Mouse (Mus musculus): ENCODE data around the gene Col4a1.
A peak's percentile ranks its signal among the peaks of the same experiment; 100 is the strongest.

The Col4a1 gene

DNA sequence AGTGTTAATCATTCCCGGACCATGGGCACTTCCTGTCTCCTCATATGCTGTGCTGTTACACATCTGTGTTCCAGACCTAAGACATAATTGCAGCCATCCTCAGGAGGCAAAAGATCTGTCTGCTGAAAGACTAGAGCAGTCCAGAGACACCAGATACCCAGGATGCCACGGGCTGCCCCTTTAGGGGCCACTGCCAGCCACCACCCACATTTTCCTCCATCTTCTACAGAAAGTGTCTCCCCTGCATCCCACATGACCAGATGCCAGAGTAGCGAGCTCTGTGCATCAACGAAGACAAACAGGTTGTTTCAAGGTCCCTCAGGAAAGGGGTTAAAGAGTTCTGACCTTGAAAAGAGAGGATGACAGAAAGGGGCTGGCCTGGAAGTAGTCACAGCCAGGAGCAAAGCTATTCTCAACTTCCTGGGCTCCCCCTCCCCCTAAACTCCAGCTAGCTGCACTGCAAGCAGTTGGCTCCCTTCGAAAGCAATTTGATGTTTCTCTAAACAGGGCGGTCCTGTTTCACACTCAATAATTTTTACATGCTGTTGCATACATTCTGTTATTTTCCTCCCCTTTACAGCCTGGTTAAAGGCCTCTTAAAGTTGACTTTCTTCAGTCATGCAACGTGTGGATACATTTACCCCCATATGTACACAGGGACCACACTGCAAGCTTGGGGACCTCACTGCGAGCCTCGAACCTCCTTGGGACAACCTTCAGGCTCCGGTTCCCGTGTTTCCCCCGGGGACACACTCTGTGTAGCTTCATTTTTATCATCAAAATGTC is 13.9 kb downstream of the Col4a1 start:
- DNase-seq: no peak

DNA sequence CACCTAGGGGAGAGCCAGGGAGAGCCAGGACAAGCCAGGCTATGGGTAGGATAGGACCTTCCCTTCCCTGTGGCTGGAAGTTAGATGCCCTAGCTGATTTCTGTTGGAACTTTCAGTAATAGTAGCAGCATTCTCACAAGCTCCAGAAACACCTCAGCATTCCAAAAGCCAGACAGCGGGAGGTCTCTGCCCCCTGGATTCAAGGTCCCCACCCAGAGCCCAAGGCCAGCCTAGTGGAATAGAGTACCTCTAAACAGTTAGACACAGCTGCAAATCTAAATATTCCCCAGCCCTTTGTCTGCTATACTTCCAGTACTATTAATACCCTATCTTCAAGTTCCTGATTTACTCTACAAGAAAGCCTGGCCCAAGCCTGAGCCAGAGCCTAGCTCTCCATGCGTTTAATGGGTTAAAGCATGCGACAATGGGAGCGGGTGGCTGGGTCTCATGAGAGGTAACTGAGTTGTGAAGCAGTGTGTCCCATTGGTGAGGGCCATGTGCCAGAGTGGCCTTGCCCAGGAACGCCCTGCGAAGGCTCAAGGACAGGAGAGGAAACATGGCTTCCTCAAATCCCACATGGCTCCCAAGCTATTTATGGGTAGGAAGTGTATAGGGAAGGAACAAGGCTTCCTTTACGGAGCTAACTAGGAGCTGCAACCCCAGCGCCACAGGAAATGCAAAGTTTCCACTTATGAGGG is 15.3 kb downstream of the Col4a1 start:
- peak; percentile 65 to 74 for DNase-seq

DNA sequence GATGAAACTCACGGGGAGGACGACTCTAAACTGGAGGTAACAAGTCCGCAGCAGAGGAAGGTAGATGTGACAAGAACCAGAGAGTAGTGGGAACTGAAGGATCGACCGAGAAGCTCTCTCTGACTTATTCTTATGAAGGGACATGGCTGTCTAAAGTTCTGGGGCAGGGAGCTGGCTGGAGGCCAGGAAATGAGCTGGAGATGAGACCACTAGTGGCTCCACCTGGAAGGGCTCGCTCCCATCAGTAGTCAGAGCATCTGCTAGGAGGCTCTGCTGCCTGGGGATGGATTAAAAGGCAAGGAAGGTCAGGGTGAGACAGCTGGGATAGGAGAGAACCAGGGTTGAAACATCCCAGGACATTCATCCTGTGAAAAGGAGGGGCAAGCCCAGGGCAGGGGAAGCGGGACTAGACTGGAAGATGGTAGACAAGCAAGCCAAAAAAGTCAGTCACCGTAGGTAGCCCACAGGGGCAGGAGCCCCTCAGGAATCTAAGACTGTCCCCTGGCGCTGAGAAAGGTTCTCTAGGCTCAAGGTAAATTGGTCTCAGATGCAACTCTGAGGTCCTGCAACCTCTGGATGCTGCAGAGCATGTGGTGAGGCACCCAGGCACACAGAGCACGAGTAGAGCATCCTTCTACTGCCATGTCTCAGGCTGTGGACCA is 16.2 kb downstream of the Col4a1 start:
- peak in 1 of 2 experiments; percentile 61 for DNase-seq

DNA sequence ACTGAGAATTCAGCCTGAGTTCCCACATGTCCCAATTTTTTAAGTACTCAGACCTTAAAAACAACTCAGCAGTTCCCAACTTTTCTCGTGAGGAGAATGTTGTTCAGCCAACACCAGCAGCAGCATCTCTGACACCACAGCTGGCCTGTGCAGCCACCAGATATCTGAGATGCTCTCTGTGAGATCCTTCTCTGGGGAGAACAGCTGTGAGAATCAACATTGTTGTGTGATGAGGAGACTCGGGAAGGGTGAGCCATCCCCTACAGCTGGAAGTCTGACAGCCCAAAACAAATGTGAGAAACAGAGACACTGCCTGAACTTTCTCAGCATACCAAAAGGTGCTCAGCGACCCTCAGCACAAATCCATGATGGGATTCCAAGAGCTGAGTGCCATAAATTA is 20.0 kb downstream of the Col4a1 start:
- no peak for DNase-seq

DNA sequence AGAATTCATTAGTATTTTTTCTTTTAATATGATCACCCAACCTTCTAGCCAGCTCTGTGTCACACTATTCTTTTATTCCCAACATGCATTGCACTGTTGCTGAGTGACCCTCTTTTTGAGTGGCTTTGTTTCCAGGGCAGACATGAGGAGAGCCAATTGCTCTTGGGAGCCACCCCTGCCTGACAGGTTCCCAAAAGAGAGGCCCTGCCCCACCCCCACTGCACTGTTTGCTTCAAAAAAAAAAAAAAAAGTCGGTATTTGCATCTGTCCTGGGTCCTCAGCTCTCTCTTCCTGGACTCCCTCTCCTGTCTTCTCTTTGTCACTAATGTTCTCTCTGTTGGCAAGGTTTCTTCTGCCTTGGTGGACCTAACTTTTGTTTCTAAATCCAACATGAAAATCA is 22.1 kb downstream of the Col4a1 start:
- no peak for DNase-seq

DNA sequence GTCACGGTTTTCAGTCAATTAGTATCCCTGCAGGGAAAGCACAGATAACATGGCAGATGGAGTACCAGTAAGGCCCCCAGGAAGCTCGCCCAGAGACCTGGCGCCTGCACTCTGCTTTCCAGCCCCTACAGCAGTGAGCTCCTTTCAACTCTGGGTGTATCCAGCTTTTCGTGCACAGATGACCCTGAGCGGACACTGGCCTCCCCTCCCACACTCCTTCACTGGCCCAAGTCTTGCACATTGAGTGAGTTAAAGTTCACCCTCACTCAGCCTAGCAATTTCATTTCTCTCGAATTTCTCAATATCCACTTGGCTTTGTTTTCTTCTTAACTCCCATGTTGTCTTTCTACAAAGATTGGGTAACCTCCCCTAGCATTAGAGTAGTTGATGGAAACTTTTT is 24.3 kb downstream of the Col4a1 start:
- DNase-seq: no peak

DNA sequence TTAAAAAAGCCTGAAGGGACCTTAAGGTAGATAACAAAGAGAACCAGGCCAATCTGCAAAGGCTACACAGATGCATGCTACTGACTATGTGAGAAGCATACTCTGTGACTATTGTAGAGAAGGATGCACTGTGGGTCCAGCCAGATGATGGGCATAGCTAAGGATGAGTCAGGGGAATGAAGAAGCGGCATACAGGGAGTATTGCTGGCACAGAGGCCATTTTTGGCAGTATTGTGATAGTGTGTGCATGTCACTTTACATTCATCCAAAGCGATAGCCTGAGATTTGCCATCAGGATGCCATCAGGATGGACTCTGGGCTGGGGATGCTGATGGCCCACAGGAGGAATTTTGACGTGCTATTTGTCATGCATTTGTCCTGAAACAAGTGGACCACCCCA is 25.5 kb downstream of the Col4a1 start:
- no peak for DNase-seq

DNA sequence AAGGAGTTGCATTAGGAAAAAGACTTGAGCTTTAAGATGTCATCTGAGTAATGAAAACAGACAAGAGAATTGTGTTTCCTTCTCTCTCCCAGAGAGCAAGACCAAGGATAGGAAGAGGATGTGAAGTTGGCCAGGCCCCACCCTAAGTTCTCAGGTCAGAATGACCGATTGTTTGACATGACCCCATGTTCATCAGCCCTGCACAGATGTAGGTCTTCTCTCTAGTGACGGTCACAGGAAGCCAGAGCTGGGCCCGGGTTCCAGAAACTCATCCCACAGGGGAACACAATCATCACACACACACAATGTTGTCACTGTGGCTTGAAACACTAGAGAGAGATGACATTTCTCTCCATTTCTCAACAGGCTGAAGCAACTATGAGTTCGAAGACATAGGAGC is 27.2 kb downstream of the Col4a1 start:
- peak in 1 of 2 experiments; percentile 56 for DNase-seq

DNA sequence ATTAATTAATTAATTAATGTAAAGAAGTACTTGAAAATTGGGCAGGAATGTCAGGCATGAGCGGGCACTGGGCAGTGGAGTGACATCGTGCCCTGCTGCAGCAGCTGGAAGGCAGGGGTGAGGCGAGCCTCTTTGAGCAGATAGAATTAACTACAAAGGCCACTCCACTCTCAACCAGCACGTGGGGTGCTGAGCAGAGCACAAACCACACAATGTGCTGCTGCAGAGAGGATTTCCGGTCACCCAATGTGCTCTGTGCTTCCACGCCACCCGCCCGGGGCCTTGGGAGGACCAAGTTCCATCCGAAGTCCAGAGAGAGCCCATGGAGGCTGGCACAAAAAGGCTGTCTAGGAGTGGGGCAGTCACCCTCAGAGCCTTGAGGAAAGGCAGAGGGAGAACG is 29.4 kb downstream of the Col4a1 start:
- peak; percentile 78 to 82 for DNase-seq

DNA sequence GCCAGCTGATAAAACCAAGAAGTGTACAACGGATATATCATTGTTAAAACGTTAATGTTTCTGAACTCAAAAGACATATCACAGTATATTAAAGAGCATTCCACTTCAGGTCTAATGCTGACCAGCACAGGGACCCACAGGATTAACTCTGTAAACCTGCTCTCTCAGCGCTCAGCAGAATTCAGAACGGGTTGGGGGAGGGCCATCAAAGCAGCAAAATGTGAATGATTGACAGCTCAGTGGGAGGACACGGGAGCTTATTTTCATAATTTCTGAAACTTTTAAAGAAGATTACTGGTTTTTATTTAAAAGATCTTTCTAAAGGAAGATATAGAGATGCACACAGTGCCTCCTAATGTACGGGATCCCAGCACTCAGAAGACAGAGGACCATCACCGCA is 29.9 kb downstream of the Col4a1 start:
- peak in 1 of 2 experiments; percentile 51 for DNase-seq

DNA sequence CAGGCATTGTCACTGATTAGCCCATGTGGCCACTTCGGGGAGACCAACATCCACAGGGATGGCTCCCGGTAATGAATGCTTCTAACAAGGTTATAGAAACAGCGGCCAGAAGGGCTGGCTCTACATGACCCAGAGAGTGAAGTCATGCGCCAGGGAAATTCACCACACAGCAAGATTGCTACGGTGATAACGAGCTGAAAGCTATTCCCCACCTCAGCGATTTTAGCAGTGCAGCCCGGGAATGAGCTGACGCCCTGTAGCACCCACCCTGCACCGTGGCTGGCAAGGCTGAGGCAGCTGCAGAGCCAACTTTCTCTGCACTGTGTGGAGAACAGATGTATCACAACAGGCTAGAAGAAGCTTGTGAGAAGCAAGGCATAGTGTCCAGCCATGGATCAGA is 30.5 kb downstream of the Col4a1 start:
- peak; percentile 52 to 55 for DNase-seq

DNA sequence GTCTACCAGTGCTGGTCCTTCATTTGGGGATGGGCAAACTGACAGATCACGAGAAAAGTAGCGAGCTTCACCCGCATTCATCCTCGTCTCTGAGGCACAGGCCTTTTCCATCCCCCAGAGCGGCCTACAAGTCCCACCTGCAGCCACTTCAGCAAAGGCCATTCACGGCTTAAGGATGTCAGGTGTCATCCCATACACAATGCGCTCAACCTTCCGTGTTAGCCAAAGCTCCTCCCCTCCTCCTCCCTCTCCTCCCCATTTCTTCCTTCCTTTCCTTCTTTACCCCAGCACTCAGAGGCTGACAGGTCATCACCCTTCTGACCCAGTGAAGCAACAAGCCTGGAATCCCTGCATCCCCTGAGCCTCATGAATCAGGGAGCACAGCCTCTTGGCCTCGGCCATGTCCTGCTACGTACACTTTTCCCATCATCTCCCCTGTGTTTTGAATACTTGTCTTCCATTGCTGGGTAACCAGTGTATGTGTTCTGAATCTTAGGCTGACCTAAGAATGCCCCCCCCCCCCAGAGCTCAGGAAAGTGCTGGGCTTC is 31.8 kb downstream of the Col4a1 start:
- DNase-seq: peak in 1 of 2 experiments; percentile 39

DNA sequence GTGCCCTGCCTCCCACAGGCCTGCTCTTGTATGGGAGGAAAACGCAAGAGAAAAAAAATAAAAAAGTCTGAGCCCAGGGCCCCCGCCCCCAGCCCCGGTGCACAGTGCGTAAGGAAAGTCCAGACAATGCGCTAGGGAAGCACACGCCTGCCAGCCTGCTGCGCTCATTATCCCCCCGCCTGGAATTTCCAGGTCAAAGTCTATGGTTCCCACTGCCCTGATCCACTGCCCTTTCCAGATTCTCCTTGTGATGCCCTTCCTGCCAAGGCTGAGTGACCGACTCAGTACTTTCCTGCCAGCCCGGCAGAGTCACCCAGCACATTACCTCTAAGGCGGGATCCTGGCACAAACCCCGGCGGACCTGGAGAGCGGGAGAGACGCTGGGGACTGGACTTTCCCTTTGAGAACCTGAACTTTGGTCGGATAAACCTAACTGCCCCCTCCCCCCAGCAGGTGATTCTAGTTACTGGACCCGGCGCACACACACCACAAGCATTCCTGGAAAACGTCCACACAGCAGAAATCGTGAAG is 33.3 kb downstream of the Col4a1 start:
- peak; percentile 91 to 94 for DNase-seq

DNA sequence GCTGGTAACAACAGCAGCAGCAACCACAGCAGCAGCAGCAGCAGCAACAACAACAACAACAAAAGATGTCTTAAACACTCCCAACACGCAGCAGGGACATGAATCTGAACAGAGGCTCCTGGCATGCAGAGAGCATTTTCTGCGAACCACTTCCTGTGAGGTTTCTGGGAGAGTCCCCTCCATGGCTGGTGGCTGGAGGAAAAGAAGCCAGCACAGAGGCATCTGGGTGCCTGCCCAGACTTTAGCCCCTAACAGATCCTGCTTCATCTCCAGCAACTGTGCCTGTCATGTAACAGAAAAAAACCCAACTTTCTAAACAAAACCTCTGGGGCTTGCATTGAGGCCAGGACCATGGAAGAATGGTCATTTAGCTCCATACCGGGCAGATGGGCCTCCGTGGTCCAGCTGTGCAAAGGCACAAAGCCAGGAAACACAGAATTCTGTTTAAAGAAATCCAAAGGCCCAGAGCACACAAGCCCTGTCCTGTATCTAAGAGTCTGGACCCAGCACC is 34.5 kb downstream of the Col4a1 start:
- peak; percentile 55 to 62 for DNase-seq

DNA sequence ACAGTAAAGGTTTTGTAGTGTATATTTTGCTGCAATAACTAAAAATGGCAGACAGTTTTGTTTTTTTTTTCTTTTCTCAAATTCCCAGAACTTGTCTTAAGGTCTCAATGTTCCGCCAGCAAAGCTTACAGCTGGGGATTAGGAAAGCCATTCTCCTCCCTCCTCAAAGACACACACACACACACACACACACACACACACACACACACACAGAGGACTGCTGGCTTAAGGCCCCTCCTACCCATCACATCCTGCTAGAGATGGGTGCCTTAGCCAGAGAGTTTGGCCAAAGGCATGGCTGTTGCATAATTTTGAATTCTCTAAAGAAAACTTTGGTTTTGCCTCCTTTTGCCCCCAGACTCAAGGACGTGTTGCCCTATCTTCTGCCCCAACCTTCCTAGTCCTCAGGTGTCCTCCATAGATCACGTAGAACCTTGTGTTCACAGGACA is 35.0 kb downstream of the Col4a1 start:
- DNase-seq: peak; percentile 54 to 60

DNA sequence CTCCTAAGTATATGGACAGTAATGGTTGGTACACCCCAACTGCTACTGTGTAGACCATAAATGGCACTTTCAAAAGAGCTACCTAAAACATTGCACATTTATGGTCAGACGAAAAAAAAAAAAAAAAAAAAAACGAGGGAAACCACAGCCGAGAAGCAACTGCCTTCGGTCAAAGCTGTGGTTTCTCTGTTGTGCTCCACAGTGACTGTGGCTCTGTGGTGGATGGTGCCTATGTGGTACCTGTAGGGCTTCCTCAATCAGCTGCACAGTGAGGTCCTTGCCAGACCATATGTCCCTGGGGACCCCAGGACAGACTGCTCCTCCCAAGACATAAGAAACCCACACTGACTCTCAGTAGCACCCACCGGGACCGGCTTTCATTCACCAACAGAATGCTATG is 36.3 kb downstream of the Col4a1 start:
- DNase-seq: no peak

DNA sequence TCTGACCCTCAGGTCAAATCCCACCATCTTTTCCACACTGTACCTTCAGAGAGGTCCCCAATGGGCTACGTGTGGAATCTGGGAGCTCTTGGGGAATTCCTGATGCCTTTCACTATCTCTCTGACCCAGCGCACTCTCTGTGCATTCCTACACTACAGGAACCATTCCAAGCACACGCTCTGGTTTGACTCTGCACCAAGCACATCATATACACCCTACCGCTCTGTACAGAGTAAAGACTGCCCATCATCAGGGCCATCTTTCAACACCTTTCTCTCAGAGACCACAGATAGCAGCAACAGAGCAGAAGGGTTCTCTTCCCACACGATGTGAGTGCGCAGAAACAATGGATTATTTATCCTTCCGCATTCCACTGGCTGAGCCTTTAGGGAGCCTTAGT is 38.2 kb downstream of the Col4a1 start:
- no peak for DNase-seq

DNA sequence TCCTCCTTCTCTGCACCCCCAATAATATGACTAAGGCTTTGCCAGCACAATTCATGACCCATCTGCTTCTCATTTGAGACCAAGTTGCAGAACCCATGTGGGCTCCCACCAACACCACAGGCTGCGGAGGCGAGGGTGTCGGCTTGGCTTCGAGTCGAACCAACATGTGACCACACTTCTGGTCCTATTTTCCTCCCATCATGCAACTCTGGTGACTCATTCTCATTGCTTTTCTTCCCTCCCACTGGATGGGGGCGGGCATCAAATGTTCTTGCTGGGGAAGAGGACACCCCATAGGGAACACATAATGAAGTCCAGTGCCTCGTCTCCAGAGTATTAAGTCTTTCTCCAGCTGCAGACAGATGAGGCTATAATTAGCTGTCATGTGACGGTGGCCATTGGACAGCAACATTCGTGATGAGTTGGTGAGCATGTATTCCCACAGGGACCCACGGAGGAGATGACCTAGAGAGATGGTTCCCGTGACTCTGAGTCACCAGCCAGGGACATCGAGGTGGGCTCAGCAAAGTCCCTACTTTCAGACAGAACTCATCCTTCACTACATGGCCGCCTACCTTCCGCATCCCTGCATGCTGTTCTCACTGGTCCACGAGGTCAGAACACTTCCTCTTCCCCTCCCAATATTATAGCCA is 39.0 kb downstream of the Col4a1 start:
- no peak for DNase-seq

DNA sequence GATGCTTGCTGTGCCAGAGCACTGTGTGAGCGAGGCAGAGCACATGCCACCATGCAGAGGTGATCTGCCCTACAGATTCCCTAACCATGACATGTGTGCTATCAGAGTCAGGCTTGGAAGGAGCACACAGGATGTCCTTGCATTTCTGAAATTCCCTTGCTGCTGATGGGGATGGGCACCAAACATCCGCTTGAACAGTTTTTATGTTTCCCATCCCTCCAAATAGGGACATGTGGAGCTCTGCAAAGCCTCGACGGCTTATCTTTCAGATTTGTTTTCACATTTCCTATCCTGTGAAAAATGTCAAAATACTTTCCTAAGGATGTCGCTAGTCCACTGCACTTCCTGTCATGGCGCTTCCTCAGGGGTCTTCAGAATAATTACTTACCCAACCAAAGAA is 40.4 kb downstream of the Col4a1 start:
- peak; percentile 20 to 49 for DNase-seq

DNA sequence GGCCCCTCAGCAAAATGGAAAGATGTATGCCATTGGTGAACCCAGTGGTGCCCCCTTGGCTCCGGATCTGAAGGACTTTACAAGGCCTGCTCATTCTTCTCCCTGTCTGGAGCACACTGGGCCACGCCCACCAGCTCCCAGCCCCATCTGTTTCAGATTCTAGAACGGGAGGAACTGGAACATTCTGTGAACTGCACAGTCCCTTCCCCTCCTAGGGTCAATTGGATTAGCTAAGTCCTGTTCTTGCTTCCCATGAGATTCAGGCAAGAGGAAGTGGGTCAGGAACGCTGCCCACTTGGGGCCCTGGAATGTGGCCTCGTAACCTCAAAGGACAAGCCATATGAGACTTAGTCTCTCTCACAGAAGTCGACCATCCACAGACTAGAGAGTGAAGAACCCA is 41.8 kb downstream of the Col4a1 start:
- peak; percentile 75 to 86 for DNase-seq

DNA sequence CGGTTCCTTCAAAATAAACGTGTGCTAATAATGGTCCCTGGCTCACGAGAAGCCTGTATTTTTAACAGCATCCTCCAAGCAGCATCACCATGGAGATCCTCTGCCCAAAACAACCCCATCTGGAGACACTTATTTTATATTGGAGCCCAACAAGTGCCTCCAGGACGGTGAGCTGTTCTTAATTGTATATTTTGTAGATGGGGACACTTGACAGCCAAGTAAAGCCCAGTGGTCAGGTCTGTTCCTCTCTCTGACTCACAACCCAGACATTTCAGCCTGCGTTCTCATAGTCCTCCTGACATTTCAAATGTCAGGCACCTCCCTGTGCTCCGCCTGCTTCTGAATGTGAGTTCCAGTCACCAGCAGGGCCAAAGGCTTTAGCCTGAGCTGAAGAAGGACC is 43.9 kb downstream of the Col4a1 start:
- no peak for DNase-seq

DNA sequence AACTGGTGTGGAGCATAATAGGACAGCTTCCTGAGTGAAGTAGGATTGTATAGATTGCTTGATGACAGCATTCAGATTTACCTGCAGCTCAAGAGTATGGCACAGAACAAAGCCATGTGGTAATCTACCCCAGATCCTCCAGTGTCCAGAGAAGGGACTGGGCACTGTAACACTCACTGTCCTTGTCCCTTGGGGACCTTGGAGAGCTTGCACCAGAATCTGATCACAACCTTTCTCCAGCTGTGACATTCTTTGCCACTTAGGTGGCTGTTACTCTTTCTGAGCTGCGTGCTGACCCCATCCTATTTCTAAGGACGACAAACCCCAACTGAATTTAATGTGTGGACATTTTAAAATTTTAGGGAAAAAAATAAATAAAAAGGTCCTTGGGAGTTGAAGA is 46.2 kb downstream of the Col4a1 start:
- no peak for DNase-seq
